Mouse (Mus musculus) midbrain, embryonic 10.5 days (tissue): Measurements from ENCODE around the gene Fhl3. TPM values are rescaled to one million over a fixed set of nuclear protein-coding genes. Genes with fewer than 3 reads are reported as not detected.

ENCODE experiments used
- DNase-seq: peaks from one replicate; pipeline ENCODE4 v3.0.0-alpha.2; 2017; ENCODE audit warnings: low spot score
- H3K27ac ChIP-seq: fragments of 300-500 bp; sonication (generic); replicated peaks from 2 replicates; pipeline ENCODE4 v1.5.1; 2016; ENCODE audit warnings: mild to moderate bottlenecking
- H3K27me3 ChIP-seq: fragments of 300-500 bp; sonication (generic); 2 replicates; pipeline ENCODE4 v1.6.1; 2016; ENCODE audit warnings: low read depth, mild to moderate bottlenecking; ENCODE audit not compliant: poor library complexity, severe bottlenecking
- H3K36me3 ChIP-seq: fragments of 300-500 bp; sonication (generic); 2 replicates; pipeline ENCODE4 v1.6.1; 2016; ENCODE audit warnings: mild to moderate bottlenecking, moderate library complexity
- H3K4me1 ChIP-seq: fragments of 300-500 bp; sonication (generic); 2 replicates; pipeline ENCODE4 v1.6.1; 2016
- H3K4me3 ChIP-seq: fragments of 300-500 bp; sonication (generic); 2 replicates; pipeline ENCODE4 v1.5.1; 2016; ENCODE audit warnings: mild to moderate bottlenecking, moderate library complexity
- H3K9me3 ChIP-seq: fragments of 300-500 bp; sonication (generic); replicated peaks from 2 replicates; pipeline ENCODE4 v1.6.1; 2016; ENCODE audit warnings: mild to moderate bottlenecking
- WGBS: fragments of 180-500 bp; shearing (Covaris S2); methylation state at CpG from one replicate; pipeline ENCODE4 v1.1.7; 2016; 5-methylcytosine and 5-hydroxymethylcytosine counted together
- polyA plus RNA-seq: library from polyadenylated mRNA; unstranded; fragments of >200 nt; fragmentation: Nextera tagmentation; extraction: Ambion mirVana; gene quantifications from 2 replicates; pipeline ENCODE4 v1.2.1, GENCODE M21; 2016

Fhl3 gene
- polyA plus RNA-seq, 1 experiment from 2014 or later, result 4.6 TPM

GRCm38 (mm10) chr4:124685897-124686402 lies 14.6 kb upstream of the Fhl3 start:
- no peak overlapping the region for H3K27ac ChIP-seq
- 94% methylated on average over 8 of the region's 8 CpGs for WGBS
- no peak for DNase-seq
- peaks cover 78% of the 10 kb centered on the region for H3K36me3 ChIP-seq
- H3K4me3 ChIP-seq, result no peak overlapping the region
- no peaks in the 10 kb centered on the region for H3K9me3 ChIP-seq
- no peaks in the 10 kb centered on the region for H3K4me1 ChIP-seq
- H3K27me3 ChIP-seq, result no peaks in the 10 kb centered on the region

GRCm38 (mm10) chr4:124691455-124691854 lies 9.0 kb upstream of the Fhl3 start:
- no peak overlapping the region for H3K4me3 ChIP-seq
- H3K27ac ChIP-seq, result no peak overlapping the region
- peaks cover 26% of the 10 kb centered on the region for H3K36me3 ChIP-seq
- no peak for DNase-seq
- peaks cover 24% of the 10 kb centered on the region for H3K27me3 ChIP-seq
- H3K9me3 ChIP-seq, result no peaks in the 10 kb centered on the region
- H3K4me1 ChIP-seq, result peaks cover 27% of the 10 kb centered on the region
- 91% methylated on average over 8 of the region's 8 CpGs for WGBS

DNA sequence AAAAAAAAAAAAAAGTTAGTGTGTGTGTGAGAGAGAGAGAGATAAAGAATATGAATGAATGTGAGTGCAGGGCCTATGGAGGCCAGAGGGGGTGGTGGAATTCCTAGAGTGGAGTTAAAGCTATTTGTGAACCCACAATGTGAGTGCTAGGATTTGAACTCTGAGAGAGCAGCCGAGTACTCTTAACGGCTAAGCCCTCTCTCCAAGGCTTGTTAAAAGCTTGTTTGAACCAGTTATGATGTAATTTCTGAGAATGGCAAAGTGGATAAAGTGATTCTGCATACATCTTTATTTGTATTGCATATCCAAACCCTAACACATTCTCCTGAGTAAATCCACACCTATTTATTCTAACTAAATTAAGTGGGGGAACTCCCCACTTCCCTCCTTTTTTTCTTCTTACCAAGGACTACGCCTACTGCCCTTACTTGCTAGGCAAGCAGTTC lies 8.1 kb upstream of the Fhl3 start:
- Histone ChIP-seq H3K36me3 (peaks cover 22% of the 10 kb centered on the region), H3K27ac (peak overlapping the region; percentile 89; the same call in 1 of the 2 replicates), H3K4me1 (peaks cover 27% of the 10 kb centered on the region), H3K27me3 (peaks cover 24% of the 10 kb centered on the region), H3K4me3 (peak overlapping the region; percentile 93), H3K9me3 (no peaks in the 10 kb centered on the region)
- WGBS, result 74% methylated on average over 3 of the region's 3 CpGs
- no peak for DNase-seq

- 1% methylated on average over 43 of the region's 43 CpGs for WGBS
- Histone ChIP-seq H3K4me3 (peak within 1 kb of the TSS; percentile 93), H3K27ac (peak within 1 kb of the TSS; percentile 89), H3K36me3 (peaks cover 14% of the 10 kb centered on the region), H3K9me3 (no peaks in the 10 kb centered on the region), H3K4me1 (peaks cover 27% of the 10 kb centered on the region), H3K27me3 (peaks cover 24% of the 10 kb centered on the region)
- peak; percentile 88 for DNase-seq
These were observed 7.2 kb upstream of the Fhl3 start, which contains the start of gene Utp11 for GRCm38 (mm10) chr4:124693135-124693894. TSS of gene Utp11 (minus strand) at chr4:124693600.

- Histone ChIP-seq H3K36me3 (peaks cover 1% of the 10 kb centered on the region; the same call in 1 of the 2 replicates), H3K4me3 (no peak overlapping the region), H3K4me1 (peaks cover 32% of the 10 kb centered on the region), H3K27ac (no peak overlapping the region), H3K27me3 (peaks cover 34% of the 10 kb centered on the region), H3K9me3 (no peaks in the 10 kb centered on the region)
- DNase-seq, result no peak
- WGBS, result 85% methylated on average over 2 of the region's 2 CpGs
These were observed 5.9 kb upstream of the Fhl3 start for GRCm38 (mm10) chr4:124694572-124694971.

GRCm38 (mm10) chr4:124695786-124696516 lies 4.5 kb upstream of the Fhl3 start:
- WGBS, result 19% methylated on average over 18 of the region's 18 CpGs
- H3K36me3 ChIP-seq, result no peaks in the 10 kb centered on the region
- no peak overlapping the region for H3K4me3 ChIP-seq
- H3K27ac ChIP-seq, result no peak overlapping the region
- peaks cover 46% of the 10 kb centered on the region for H3K4me1 ChIP-seq
- no peaks in the 10 kb centered on the region for H3K9me3 ChIP-seq
- peaks cover 35% of the 10 kb centered on the region for H3K27me3 ChIP-seq
- no peak for DNase-seq

GRCm38 (mm10) chr4:124699791-124700190 lies 710 bp upstream of the Fhl3 start:
- DNase-seq, result peak; percentile 47
- Histone ChIP-seq H3K27me3 (peaks cover 50% of the 10 kb centered on the region), H3K9me3 (no peaks in the 10 kb centered on the region), H3K27ac (peak overlapping the region; percentile 86), H3K4me3 (peak overlapping the region; percentile 70), H3K4me1 (peaks cover 59% of the 10 kb centered on the region), H3K36me3 (no peaks in the 10 kb centered on the region)
- 3% methylated on average over 6 of the region's 6 CpGs for WGBS

DNA sequence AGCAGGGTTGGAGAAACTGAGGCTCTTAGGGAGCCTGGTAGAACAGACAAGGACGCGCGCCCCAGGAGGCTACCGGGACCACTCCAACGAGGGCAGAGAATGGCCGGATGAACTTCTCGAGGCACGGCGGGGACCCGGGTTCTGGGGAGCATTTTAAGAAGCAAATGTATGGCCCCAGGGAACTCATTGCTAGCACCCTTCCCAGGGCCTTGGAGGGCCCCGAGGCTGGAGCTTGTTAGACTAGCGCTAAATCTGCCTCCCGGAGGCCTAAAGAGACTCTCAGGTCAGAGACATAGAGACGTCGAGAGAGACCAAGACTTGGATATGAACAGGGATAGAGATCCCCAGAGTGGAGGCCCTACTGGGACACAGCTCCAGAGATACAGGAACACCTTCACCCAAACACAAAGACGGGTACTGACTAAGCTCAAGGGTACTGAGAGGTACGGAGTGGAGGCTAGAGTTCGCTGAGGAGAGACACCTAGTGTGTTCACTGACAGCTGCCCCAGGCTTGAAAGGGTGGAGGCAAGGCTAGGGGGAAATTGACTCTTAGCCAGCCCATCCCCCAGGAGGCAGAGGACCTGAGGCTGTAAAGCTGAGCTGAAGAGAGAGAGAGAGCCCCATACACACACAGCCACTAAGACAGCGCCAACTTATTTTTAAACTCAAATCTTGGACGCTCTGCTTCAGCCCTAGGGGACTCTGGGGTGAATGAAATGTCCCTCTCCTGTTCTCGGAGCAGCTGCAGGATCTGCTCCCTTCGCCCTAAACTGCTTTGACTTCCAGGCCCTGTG lies 748 bp downstream of the Fhl3 start:
- H3K4me1 ChIP-seq, result peaks cover 66% of the 10 kb centered on the region
- 2% methylated on average over 22 of the region's 22 CpGs for WGBS
- H3K27me3 ChIP-seq, result peaks cover 41% of the 10 kb centered on the region

DNA sequence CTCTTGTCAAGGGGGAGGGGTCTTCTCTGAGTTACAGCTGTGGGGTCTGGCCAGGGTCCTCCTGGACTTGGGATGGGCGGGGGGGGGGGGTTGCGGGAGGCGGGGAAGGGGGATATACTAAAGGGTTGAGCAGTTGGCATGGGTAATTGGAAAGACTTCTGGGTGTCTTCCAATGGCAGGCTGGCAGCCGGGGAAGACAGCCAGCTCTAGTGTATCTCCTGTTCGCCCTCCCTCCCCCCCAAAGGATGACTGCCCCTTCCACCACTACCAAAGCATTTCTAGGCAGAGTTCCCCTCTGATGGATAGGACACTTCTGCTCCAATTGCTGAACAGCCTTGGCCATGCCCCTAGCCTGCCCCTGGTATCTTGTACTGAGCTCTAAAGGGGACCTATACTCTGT lies 1.4 kb downstream of the Fhl3 start:
- peak overlapping the region; percentile 70 for H3K4me3 ChIP-seq
- peaks cover 43% of the 10 kb centered on the region for H3K27me3 ChIP-seq
- peak overlapping the region; percentile 86 for H3K27ac ChIP-seq
- peaks cover 65% of the 10 kb centered on the region for H3K4me1 ChIP-seq
- H3K9me3 ChIP-seq, result no peaks in the 10 kb centered on the region
- DNase-seq, result no peak
- H3K36me3 ChIP-seq, result peaks cover 12% of the 10 kb centered on the region
- WGBS, result 46% methylated on average over 5 of the region's 5 CpGs

More for the DNA sequence above, 748 bp downstream of the Fhl3 start:
- Histone ChIP-seq H3K27ac (peak overlapping the region; percentile 86), H3K4me3 (peak overlapping the region; percentile 70), H3K9me3 (no peaks in the 10 kb centered on the region), H3K36me3 (peaks cover 8% of the 10 kb centered on the region)
- peak; percentile 39 for DNase-seq

- Histone ChIP-seq H3K27me3 (peaks cover 53% of the 10 kb centered on the region), H3K4me1 (peaks cover 76% of the 10 kb centered on the region), H3K9me3 (no peaks in the 10 kb centered on the region), H3K27ac (peak overlapping the region; percentile 89), H3K4me3 (peak overlapping the region; percentile 38; the same call in 1 of the 2 replicates), H3K36me3 (peaks cover 22% of the 10 kb centered on the region)
- DNase-seq, result no peak
- WGBS, result 43% methylated on average over 2 of the region's 2 CpGs
These were observed 2.9 kb downstream of the Fhl3 start for GRCm38 (mm10) chr4:124703406-124703805.

DNA sequence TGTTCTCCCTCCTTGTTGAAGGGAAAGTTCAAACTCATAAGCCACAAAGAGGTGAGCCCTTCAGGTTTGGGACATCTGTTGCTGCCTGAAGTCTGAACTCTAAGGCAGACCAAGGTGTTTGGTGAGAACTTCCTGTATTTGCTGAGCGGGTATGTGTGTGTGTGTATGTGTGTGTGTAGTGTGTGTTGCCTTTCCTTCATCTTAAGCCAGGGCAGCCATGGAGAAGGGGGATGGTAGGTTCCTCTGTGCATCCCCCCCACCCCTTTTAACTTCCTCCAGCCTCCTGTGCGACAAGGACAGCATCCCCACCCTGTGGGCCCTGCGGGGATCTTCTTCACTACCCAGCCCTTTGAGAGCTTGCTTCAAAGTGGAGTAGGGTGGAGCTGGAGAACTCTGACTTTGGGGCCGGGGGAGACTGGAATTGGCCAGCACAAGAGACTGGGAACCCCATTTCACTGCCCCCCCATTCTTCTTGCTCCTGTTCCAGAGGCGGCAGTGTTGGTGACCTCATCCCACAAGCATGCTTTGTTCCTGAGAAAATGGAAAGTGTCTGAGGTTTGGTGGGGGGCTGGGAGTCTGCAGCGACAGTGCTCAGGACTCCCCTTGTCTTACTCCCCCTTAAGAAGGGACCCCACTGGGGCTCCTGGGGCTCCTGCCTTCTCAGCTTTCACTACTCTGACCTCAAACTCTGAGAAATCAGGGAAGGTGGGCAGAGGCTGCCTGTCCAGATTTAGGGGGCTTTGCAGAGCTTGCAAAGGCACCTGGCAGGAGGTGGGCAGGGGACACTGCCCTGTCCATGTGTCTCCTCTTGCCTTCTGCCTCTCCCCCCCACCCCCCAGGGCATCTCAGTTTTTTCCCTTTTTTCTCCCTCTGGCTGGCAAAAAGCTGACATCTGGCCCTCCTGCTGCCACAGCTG lies 3.6 kb downstream of the Fhl3 start:
- H3K9me3 ChIP-seq, result no peaks in the 10 kb centered on the region
- H3K4me3 ChIP-seq, result peak overlapping the region; percentile 38
- peaks cover 22% of the 10 kb centered on the region for H3K36me3 ChIP-seq
- WGBS, result 4% methylated on average over 6 of the region's 6 CpGs
- H3K27ac ChIP-seq, result peak overlapping the region; percentile 89
- peaks cover 82% of the 10 kb centered on the region for H3K4me1 ChIP-seq
- peaks cover 49% of the 10 kb centered on the region for H3K27me3 ChIP-seq
- peak; percentile 54 for DNase-seq
